Mouse (Mus musculus): ENCODE data around the gene 2210418O10Rik. TPM values are rescaled to one million over a fixed set of nuclear protein-coding genes. Genes with fewer than 3 reads are reported as not detected.

2210418O10Rik gene
- under 1 TPM; 0.35 to 0.57 TPM for total RNA-seq (2023)

GRCm38 (mm10) chr2:176226269-176226668 lies at the start of gene 2210418O10Rik:
2210418O10Rik (plus strand) TSS chr2:176226569.

Other genes starting within 250 kb of the 2210418O10Rik start
- gene Gm2004, start 76.7 kb upstream of the 2210418O10Rik start, total RNA-seq (2023) = 1 to 10 TPM in 1 of 2 experiments, under 1 TPM in 1; 0.46 to 1.5 TPM
- not detected for gene Gm11009, start 92.9 kb downstream of the 2210418O10Rik start, total RNA-seq (2023)
- gene Gm14435, start 197.0 kb downstream of the 2210418O10Rik start, total RNA-seq (2023) = 1 to 10 TPM in 1 of 2 experiments, not detected in 1; 1.1 TPM

All from neutrophil, adult 83 days (primary cell).